Mouse (Mus musculus): Measurements from ENCODE around the gene Nabp1.

DNA sequence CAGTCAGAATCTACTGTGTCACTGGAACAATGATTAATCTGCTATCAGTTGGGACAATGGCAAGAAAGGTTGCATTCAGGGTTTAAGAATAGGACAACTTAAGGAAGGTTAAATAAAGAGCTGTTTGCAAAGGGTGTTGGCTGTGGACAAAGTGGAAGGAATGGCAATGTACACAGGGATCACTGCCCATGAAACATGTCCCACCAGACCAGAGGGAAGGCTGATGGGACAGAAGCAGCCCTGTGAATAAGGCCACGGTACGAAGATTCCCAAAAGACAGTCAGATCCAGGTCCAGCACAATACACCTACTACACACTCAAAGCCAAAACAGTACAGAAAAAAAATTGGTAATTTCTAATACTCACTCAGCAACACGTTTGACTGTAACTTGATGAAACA is 30.3 kb upstream of the Nabp1 start:
- TF ChIP-seq POLR2AphosphoS5 (IDR thresholded peaks at IDR 0.05; ENCODE audit: insufficient replicate concordance, low read depth, low read length), result no peak
- no peak for TF ChIP-seq CTCF (IDR thresholded peaks at IDR 0.05; ENCODE audit: low read depth, low read length)
- no peak for TF ChIP-seq TAL1 (conservative IDR thresholded peaks at IDR 0.05; ENCODE audit: low read depth, low read length)
- TF ChIP-seq GATA1 (IDR thresholded peaks at IDR 0.05; ENCODE audit: borderline replicate concordance, low read length), result no peak

All from G1E (cell line).